Mouse (Mus musculus): Measurements from ENCODE around the gene Ndufa3.

The Ndufa3 gene

GRCm38 (mm10) chr7:3665215-3666114, 48.3 kb downstream of the Ndufa3 start, which contains the start of gene Leng1:
Gene Leng1, minus strand, starts transcription at chr7:3665840.
- DNase-seq (ENCODE audit: low read depth in 1 of 2, low spot score in 2 of 2), result peak; percentile 89 to 92

- no peak for DNase-seq (ENCODE audit: low read depth in 1 of 2, low spot score in 2 of 2)
Observed at GRCm38 (mm10) chr7:3666921-3667391, 49.8 kb downstream of the Ndufa3 start.
